Mouse (Mus musculus): ENCODE results near the gene Micu1.
"Not testable (repeated sequence)": the region's sequence is repeated elsewhere in the genome, so short reads cannot be mapped to it uniquely, and the experiment has no call there.

Micu1 gene

DNA sequence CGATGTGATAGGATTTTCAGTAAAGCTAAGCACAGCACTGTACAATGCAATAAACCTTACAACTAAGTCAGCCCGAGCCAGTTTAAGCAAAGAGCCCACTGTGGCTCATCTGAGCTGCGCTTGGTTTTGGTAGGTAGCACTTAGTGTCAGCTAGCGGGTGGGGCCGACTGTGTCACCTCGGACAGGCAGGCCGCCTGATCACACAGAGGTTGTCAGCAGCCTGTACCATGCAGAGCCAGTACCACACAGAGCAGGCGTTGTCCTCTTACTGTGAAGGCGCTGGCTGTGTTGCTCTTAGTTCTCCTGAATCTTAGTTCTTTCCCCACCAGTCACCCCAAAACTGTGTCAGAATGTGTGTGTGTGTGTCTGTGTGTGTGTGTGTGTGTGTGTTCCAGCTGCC, 146.7 kb downstream of the Micu1 start:
- DNase-seq (ENCODE audit: low spot score): no peak

DNA sequence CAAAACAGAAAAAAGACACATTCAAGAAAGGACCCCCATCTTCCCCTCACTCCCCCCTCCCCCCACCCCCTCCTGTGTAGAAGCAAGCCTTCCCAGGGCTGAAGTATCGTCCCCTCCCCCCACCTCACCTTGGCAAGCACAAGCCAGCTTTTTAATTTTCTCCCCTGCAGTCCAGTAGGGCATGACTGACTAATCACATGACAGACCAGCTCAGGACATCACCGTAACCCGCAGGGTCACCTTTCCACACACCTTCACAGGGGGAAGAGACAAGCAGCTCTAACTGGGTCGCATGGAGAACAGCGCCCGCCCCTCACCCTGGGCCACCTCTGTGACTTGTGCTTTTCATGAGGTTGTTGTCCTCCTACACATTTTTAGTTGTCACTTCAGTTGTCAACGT, 147.1 kb downstream of the Micu1 start:
- DNase-seq (ENCODE audit: low spot score): no peak

DNA sequence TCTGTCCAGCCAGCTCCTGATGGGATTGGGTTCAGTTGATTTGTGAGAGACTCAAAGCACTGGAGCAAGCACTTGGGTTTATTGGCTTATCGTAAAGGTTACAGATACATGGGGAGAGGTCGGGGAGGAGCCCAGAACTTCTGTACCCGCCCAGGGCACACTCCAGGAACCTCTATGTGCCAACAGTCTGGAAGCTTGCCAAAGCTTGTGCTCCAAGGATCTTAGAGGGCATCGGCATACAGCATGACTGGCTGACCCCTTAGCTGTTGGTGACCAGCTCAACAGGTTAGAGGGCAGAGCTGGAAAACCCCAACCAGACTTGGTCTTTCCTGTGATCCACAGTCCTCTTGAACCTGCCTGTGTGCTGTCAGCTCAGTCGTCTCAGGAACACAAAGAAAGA, 154.9 kb downstream of the Micu1 start:
- DNase-seq (ENCODE audit: low spot score): no peak

DNA sequence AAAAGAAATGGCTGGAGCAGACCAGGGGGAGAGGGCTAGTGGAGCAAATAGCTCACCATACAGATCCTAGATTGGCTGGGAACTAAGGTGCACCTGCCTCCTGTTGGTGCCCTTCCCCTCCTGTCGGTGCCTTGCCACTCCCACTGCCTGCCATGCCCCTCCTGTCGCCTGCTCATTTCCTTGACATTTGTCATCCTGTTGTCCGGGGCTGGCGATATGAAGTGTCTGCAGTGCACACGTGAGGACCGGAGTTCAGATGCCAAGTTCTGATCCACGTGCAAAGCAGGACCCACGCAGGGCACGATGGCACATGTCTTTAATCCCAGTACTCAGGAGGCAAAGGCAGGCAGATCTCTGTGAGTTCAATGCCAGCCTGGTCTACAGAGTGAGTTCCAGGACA, 158.4 kb downstream of the Micu1 start:
- DNase-seq (ENCODE audit: low spot score): no peak

DNA sequence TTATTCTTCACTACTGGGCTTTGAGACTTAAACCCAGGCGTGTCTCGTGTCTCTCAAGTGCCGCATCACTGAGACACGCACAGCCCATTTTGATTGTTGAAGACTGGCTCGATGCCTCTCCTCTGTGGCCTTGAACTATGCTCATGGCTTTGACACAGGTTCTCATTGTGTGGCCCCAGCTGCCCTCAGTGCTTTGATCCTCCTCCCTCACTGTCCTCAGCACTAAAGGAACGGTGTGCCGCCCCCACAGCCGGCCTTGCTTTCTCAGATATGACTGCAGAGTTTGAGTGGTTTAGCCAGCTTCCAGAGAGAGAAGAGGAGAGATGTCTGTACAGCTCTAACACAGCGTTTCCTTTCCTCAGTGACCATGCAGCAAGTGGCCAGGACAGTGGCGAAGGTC, 158.9 kb downstream of the Micu1 start:
- DNase-seq (ENCODE audit: low spot score): peak; percentile 66

DNA sequence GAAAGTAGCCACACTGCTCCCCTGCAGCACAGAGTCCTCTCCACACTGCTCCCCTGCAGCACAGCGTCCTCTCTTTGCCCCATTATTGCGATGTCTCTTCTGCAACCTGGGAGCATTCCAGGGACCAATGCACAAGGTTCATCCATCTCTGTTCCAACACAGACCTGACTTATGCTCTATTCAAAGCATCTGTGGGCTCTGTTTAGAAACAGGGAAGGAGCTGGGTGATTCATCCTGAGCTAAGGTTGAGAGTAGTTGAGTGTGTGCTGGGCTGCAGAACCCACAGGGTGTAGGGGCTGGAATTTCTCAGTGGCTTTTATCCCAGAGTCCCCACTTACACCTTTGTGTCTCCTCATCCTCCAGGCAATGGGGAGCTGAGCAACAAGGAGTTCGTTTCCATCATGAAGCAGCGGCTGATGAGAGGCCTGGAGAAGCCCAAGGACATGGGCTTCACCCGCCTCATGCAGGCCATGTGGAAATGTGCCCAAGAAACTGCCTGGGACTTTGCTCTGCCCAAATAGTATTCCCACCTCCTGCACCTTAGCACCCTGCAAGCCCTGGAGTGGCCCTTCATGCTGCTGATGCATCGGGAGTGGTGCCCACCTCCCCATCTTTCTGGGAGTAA, 160.7 kb downstream of the Micu1 start:
- DNase-seq (ENCODE audit: low spot score): no peak

DNA sequence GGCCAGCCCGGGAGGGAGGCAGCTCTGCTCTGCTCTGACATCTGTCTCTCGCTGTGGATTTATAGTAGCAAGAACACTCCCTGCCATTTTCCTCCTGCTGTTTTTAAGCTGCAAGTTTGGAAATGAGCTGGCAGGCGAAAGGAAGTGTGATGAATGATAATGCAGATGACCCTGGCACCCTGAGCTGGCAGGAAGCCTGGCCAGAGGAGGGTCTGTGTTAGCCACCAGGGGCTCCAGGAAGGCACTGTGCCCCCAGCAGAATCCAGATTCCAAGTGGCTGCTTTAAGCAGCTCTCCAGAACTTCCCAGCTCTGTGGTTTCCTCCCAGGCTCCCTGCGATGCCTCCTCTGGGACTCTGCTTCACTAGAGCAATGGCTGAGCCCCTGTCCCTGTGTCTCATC, 161.3 kb downstream of the Micu1 start:
- DNase-seq (ENCODE audit: low spot score): no peak

DNA sequence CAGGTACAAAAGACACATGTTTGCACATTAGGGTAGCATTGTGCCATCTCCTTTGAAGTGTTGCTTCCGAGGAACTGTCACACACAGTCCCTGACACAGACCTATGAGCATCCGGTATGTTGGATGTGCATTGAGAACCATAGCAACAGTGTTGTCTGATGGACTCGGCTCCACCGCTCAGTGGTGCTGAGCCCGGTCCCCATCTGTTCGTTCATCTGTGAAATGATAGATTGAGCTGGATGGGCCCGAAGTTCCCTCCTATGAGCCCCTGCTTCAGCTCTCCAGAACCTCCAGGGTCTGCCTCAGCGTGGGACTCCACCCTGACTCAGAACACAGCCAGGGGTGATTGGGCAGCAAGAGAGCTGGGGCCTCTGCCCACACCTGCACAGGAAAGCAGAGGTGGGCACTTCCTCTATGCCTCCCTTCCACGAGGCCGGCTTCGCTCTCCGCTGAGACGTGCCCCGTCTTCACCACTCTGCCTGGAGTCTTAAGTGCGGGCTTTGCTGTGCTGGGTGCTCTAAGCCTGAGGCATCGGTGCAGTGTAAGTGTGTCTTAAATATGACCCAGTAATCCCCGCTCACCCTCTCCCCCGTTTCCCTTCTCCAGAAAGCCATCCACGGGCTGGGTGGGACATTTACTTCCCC, 162.1 kb downstream of the Micu1 start:
- no peak for DNase-seq (ENCODE audit: low spot score)

DNA sequence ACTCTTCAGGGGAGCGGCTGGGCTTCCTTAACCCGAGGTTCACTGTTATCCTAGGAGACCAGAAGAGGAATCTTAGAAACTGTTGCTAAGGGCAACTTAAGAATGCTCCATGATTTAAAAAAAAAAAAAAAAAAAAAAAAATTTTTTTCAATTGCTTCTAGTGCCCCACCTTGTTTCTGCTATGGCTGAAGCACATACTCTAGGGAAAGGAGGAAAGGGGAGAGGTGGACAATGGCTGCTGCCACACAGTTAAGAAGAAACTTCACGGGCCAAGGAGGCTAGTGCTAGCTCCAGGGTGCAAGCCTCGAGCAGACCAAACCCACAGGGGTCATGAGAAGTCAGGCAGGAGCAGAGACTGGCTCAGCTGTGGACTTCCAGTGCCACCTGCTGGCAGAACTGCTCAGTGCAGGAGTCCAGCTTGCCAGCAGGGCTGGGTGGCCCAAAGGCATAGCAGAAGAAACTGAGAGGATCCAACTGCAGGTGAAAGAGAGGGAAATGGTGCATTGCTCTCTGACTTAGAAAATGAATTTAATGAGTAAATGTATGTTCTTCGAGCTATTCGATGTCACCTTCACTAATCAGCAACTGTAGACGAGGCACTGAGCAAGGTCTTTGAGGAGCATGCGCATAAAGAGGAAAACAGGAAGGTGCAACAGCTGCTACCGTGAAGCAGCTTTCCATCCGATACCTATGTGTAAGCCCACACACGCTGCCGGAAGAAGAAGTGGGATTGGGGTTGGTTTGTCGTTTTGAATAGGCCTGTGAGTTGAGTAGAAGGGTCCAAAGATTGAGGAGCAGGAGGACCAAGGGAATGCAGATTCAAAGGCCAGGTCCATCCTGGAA, 162.8 kb downstream of the Micu1 start:
- peak; percentile 51 for DNase-seq (ENCODE audit: low spot score)

DNA sequence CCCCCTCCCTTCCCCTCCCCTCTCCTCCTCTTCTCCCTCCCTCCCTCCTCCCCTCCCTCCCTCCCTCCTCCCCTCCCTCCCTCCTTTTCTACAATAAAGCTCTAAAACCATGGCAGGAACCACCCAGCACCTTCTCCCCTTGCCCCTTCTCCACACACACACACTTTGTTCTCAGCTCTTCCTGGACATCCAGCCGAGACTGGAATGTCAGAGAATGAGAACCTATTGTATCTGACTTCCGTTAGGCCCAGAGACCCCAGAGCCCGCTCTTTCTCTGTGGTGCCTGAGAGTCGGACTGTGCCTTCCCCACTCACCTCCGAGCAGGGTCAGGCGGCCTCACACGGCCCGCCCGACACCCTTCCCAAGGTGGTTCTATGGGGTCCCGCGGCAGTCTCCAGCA, 166.0 kb downstream of the Micu1 start:
- no peak for DNase-seq (ENCODE audit: low spot score)

DNA sequence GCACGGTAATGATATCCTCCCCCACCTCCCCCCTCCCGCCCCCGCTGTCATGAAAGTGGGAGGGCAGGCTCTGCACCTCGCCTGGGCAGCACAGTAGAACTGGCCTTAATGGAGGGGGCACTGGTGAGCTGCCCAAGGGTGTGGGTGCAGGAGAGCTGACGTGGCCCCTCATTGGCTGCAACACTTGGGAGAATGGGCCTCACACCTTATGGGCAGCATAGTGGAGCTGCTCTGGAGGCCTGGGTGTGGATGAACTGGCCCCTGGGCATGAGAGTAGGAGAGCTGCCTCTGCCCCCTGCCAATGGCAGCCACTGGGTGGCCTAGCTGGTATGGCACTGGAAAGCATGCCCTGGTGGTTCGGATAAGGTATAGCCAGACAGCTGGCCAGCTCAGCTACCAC, 167.8 kb downstream of the Micu1 start:
- no peak for DNase-seq (ENCODE audit: low spot score)

DNA sequence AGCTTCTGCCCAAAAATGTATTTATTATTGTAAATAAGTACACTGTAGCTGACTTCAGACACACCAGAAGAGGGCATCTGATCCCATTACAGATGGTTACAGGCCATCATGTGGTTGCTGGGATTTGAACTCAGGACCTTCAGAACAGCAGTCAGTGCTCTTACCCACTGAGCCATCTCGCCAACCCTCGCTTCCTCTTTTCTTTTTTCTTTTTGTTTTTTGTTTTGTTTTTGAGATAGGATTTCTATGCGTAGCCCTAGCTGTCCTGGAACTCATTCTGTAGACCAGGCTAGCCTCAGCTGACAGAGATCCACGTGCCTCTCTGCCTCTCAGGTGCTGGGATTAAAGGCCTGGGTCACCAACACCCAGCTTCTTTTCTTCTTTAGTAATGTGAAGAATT, 170.4 kb downstream of the Micu1 start:
- not testable (repeated sequence) for DNase-seq (ENCODE audit: low spot score)

DNA sequence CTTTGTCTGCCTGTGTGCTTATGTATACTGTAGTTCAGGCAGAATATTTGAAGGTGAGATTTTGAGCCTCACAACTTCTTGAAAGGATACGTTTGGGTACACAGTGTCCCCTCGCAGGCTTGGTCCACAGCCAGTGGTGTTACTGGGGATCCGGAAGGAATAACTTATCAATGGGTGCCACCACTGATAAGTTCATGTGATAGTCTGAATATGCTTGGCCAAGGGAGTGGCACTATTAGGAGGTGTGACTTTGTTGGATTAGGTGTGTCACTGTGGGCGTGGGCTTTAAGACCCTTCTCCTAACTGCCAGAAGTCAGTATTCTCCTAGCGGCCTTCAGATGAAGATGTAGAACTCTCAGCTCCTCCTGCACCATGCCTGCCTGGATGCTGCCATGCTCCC, 170.9 kb downstream of the Micu1 start:
- no peak for DNase-seq (ENCODE audit: low spot score)

DNA sequence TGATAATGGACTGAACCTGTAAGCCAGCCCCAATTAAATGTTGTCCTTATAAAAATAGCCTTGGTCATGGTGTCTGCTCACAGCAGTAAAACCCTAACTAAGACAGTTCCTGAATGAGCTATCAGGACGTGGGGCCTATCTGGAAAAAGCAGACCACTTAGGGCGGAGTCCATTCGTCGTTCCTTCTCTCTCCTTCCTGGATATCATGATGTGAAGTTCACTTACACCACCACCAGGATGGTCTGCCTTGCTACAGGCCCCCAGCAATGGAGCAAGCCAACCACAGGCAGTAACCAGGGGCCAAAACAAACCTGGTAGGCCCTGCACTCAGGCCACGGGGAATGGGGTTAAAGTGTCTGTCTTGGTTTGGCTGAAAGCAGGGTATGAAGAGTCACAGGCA, 171.3 kb downstream of the Micu1 start:
- DNase-seq (ENCODE audit: low spot score): no peak

DNA sequence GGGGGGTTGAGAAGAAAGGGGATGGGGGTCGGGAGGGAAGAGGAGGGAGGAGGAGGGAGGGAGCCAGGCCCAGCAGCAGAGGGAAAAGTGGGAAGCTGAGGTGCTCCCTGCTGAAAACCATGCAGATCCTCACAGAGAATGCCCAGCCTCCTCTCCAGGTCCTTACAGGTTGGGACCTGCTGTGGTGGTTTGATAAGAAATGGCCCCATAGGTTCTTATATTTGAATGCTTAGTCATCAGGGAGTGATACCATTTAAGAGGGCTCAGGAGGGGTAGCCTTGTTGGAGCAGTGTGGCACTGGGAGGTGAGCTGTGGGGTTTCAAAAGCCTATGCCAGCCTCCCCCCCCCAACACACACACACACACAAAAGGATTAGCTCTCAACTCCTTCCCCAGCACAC, 173.1 kb downstream of the Micu1 start:
- DNase-seq (ENCODE audit: low spot score): no peak

DNA sequence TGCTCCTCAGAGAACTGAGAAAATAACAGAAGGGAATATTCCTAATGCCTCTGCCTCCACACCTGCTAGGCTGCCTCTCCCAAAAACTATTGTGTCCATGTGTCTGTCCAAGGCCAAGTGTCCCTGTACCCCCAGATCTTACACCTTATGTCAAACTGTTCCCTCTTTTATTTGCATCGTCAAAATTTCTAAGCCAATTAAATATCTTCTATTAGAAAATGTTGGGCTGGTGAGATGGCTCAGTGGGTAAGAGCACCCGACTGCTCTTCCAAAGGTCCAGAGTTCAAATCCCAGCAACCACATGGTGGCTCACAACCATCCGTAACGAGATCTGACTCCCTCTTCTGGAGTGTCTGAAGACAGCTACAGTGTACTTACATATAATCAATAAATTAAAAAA, 174.4 kb downstream of the Micu1 start:
- DNase-seq (ENCODE audit: low spot score): not testable (repeated sequence)

DNA sequence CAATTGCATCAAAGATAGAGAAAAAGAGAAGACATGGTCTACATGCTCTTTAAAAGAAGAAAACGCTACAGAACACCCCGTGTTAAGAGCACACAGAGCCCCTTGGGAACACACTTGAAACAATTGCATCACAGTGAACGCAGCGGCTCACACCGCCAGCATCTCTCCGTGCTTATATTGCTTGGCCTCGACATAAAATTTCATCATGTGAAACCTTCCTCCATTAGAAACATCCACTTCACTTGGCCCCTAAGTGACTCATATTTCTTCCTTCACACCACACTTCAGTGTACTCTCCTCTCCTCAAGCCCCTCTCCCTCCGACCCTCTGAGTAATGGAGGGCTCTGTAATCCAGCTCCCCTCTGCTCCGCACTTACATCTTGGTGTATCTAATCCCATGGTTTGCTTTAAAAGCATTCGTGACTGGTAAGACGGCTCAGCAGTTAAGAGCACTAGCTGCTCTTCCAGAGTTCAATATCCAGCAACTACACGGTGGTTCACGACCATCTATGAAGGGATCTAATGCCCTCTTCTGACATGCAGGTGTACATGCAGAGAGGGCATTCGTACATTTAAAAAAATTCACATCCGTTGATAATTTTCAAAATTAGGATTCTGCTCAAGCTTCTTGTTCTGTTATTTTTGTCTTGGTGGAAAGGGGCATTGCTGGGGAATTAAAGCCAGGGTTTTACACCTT, 175.3 kb downstream of the Micu1 start:
- no peak for DNase-seq (ENCODE audit: low spot score)

DNA sequence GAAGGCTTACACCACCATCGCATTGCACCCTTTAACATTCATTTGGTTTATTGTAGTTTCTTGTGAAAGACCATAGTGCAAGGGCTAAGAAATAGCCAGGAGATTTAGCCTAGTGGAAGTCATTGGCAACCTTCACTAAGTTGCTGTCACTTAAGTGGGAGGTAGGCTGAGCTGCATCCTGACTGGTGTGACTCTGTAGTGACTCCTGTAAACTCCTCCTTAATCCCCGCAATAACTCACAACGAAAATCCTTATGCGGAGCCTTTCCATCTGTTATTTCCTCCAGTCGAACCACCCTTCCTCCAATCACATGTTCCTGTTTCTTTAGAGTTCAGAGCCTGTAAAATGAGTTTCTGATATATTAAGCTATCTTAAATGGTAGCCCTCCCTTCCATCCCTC, 176.5 kb downstream of the Micu1 start:
- no peak for DNase-seq (ENCODE audit: low spot score)

DNA sequence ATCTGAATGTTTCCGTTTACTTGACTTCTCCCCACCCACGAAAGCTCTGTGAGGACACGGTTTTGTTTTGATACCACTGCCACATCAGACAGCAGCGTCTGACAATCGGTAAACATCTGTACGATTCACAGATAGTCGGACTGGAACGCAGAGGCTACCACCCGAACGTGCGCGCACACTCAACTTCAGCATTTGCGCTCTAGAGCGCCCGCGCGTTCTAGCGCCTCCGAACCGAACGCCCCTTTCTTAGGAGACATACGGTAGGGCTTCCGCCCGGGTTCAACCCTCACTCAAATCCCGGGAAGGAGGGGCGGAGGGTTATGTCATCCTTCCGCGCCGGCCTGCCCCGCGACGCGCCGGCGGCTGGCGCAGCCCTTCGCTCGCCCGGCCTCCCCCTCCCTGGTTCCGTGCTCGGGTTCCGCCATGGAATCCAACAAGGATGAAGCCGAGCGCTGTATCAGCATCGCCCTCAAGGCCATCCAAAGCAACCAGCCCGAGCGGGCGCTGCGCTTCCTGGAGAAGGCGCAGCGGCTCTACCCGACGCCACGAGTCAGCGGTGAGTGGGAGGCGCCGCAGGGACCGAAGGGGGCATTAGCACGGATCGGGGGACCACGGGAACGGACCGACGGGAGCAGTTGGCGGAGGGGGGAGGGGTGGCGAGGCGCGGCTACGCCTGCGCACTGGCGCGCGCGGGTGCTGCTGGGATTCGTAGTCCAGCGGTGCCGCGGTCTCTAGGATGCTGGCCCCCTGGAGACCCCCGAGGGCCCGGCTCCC, 177.2 kb downstream of the Micu1 start, which contains the start of gene Dnajb12:
Gene Dnajb12 (plus strand): TSS at position 302 of the 774 bp plus-strand sequence.
- peak; percentile 95 for DNase-seq (ENCODE audit: low spot score)

DNA sequence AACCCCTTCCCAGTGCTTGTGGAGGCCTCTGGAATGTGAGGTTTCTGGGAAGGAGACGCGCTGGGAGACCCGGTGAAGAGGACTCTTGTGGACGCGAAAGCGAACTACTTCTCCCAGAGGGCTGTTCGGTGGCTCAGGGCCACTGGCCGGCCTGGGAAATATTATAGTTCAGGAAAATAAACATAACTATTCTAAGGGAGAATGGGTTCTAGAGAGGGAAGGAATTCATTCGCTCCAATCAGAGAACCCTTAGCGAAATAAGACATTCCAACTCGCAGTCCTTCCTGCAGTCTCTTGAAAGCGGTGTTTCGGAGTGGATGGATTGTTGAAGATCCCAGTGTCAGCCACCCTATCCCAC, 177.7 kb downstream of the Micu1 start:
- no peak for DNase-seq (ENCODE audit: low spot score)

DNA sequence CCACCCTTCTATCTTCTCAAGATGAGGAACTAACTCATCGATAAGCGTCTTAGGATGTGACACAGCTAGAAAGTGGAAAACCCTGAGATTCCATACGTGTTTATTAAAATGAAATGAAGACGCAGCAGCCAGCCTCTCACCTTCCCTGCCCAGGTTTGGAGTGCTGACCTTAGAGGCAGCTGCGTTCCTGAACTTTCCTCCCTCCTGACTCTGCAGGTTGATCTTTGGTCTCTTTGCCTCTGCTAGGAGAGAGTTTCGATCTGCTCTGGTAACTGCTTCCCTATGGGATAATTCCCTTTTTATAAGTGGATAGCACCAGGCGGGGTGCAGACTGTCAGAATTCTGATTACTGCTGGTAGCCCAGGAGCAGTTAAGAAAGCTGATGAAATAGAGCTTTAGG, 178.6 kb downstream of the Micu1 start:
- no peak for DNase-seq (ENCODE audit: low spot score)

All from testis, postnatal 14 days (tissue).